Mouse (Mus musculus) forebrain, embryonic 11.5 days (tissue): ENCODE data around the gene Tcte1. TPM values are rescaled to one million over a fixed set of nuclear protein-coding genes. Genes with fewer than 3 reads are reported as not detected.

Experiments used
- ATAC-seq: fragments of 200-750 bp; cut with Nextera tagmentation; replicated peaks from 2 replicates; pipeline ENCODE4 v1.8.0; 2017; ENCODE audit warnings: moderate TSS enrichment; ENCODE audit not compliant: low FRiP score
- DNase-seq: peaks from one replicate; pipeline ENCODE4 v3.0.0-alpha.2; 2017; ENCODE audit warnings: low spot score
- H3K27ac ChIP-seq: fragments of 300-500 bp; sonication (generic); 2 replicates; pipeline ENCODE4 v1.5.1; 2014; ENCODE audit warnings: low read depth, low read length
- H3K27me3 ChIP-seq: fragments of 300-500 bp; sonication (generic); 2 replicates; pipeline ENCODE4 v1.6.1; 2014; ENCODE audit warnings: mild to moderate bottlenecking, low read length, mixed read lengths; ENCODE audit not compliant: control insufficient read depth, insufficient read depth
- H3K36me3 ChIP-seq: fragments of 300-500 bp; sonication (generic); 2 replicates; pipeline ENCODE4 v1.6.1; 2014; ENCODE audit warnings: mild to moderate bottlenecking, low read length, moderate library complexity, mixed read lengths; ENCODE audit not compliant: control insufficient read depth, insufficient read depth
- H3K4me1 ChIP-seq: fragments of 300-500 bp; sonication (generic); replicated peaks from 2 replicates; pipeline ENCODE4 v1.6.1; 2014; ENCODE audit warnings: low read length, mixed read lengths; ENCODE audit not compliant: control insufficient read depth, insufficient read depth
- H3K4me2 ChIP-seq: fragments of 300-500 bp; sonication (generic); 2 replicates; pipeline ENCODE4 v1.6.1; 2014; ENCODE audit warnings: low read depth, mild to moderate bottlenecking, low read length, moderate library complexity, mixed read lengths; ENCODE audit not compliant: severe bottlenecking
- H3K4me3 ChIP-seq: fragments of 300-500 bp; sonication (generic); 2 replicates; pipeline ENCODE4 v1.5.1; 2014; ENCODE audit warnings: low read depth, low read length
- H3K9ac ChIP-seq: fragments of 300-500 bp; sonication (generic); 2 replicates; pipeline ENCODE4 v1.6.1; 2014; ENCODE audit warnings: low read length
- H3K9me3 ChIP-seq: fragments of 300-500 bp; sonication (generic); 2 replicates; pipeline ENCODE4 v1.6.1; 2016; ENCODE audit warnings: low read length, mixed read lengths; ENCODE audit not compliant: control insufficient read depth
- WGBS: fragments of 180-500 bp; shearing (Covaris S2); extraction: QIAGEN DNeasy Blood & Tissue Kit; methylation state at CpG from one replicate; pipeline ENCODE4 v1.1.7; 2014; 5-methylcytosine and 5-hydroxymethylcytosine counted together
- polyA plus RNA-seq: library from polyadenylated mRNA; unstranded; fragments of >200 nt; fragmentation: Nextera tagmentation; extraction: Ambion mirVana; gene quantifications from 2 replicates; pipeline ENCODE4 v1.2.1, GENCODE M21; 2014

The Tcte1 gene
- polyA plus RNA-seq, 1 experiment from 2014 or later = 0.95 TPM

GRCm38 (mm10) chr17:45566360-45567161 is 43.3 kb downstream of the Tcte1 start:
- Histone ChIP-seq H3K36me3 (peaks cover 44% of the 10 kb centered on the region), H3K27me3 (no peaks in the 10 kb centered on the region), H3K27ac (no peak overlapping the region), H3K4me2 (no peak overlapping the region), H3K9ac (no peak overlapping the region), H3K9me3 (no peaks in the 10 kb centered on the region), H3K4me3 (no peak overlapping the region), H3K4me1 (peaks cover 10% of the 10 kb centered on the region; the same call in 1 of the 2 replicates)
- DNase-seq (no peak), ATAC-seq (no peak)
- WGBS = 74% methylated on average over 18 of the region's 18 CpGs

- 41% methylated on average over 4 of the region's 4 CpGs for WGBS
- H3K9ac ChIP-seq = no peak overlapping the region
- H3K27ac ChIP-seq = no peak overlapping the region
- no peaks in the 10 kb centered on the region for H3K27me3 ChIP-seq
- H3K4me1 ChIP-seq = peaks cover 10% of the 10 kb centered on the region; the same call in 1 of the 2 replicates
- DNase-seq (no peak), ATAC-seq (no peak)
- no peak overlapping the region for H3K4me2 ChIP-seq
- no peaks in the 10 kb centered on the region for H3K9me3 ChIP-seq
- no peak overlapping the region for H3K4me3 ChIP-seq
- peaks cover 44% of the 10 kb centered on the region for H3K36me3 ChIP-seq
These were observed 43.9 kb downstream of the Tcte1 start for GRCm38 (mm10) chr17:45567162-45567601.

- no peak for DNase-seq
- Histone ChIP-seq H3K4me2 (no peak overlapping the region), H3K4me3 (no peak overlapping the region), H3K9me3 (no peaks in the 10 kb centered on the region), H3K36me3 (peaks cover 44% of the 10 kb centered on the region), H3K27me3 (no peaks in the 10 kb centered on the region), H3K9ac (no peak overlapping the region), H3K27ac (no peak overlapping the region), H3K4me1 (peaks cover 10% of the 10 kb centered on the region; the same call in 1 of the 2 replicates)
- 88% methylated on average over 12 of the region's 12 CpGs for WGBS
- no peak for ATAC-seq
These were observed 45.8 kb downstream of the Tcte1 start for GRCm38 (mm10) chr17:45568990-45569389.

GRCm38 (mm10) chr17:45569999-45570398 is 46.8 kb downstream of the Tcte1 start:
- Histone ChIP-seq H3K4me2 (no peak overlapping the region), H3K9ac (no peak overlapping the region), H3K36me3 (peaks cover 44% of the 10 kb centered on the region), H3K27me3 (no peaks in the 10 kb centered on the region), H3K4me3 (no peak overlapping the region), H3K4me1 (peaks cover 5% of the 10 kb centered on the region; the same call in 1 of the 2 replicates), H3K9me3 (no peaks in the 10 kb centered on the region), H3K27ac (no peak overlapping the region)
- 91% methylated on average over 4 of the region's 4 CpGs for WGBS
- DNase-seq (no peak), ATAC-seq (no peak)

- H3K4me2 ChIP-seq = peak overlapping the region; percentile 67
- H3K4me1 ChIP-seq = peaks cover 4% of the 10 kb centered on the region; the same call in 1 of the 2 replicates
- H3K36me3 ChIP-seq = peaks cover 37% of the 10 kb centered on the region
- peak overlapping the region; percentile 99 for H3K9ac ChIP-seq
- ATAC-seq (peak; percentile 67), DNase-seq (peak; percentile 92)
- H3K27ac ChIP-seq = peak overlapping the region; percentile 95
- H3K9me3 ChIP-seq = no peaks in the 10 kb centered on the region
- H3K4me3 ChIP-seq = peak overlapping the region; percentile 100
- WGBS = under 1% methylated on average over 57 of the region's 57 CpGs
- no peaks in the 10 kb centered on the region for H3K27me3 ChIP-seq
These were observed 49.2 kb downstream of the Tcte1 start for GRCm38 (mm10) chr17:45572103-45573086.

- H3K27me3 ChIP-seq = no peaks in the 10 kb centered on the region
- peak; percentile 87 for ATAC-seq
- peak within 1 kb of the TSS; percentile 100 for H3K4me3 ChIP-seq
- H3K9me3 ChIP-seq = no peaks in the 10 kb centered on the region
- peaks cover 4% of the 10 kb centered on the region; the same call in 1 of the 2 replicates for H3K4me1 ChIP-seq
- peak within 1 kb of the TSS; percentile 99 for H3K9ac ChIP-seq
- peaks cover 30% of the 10 kb centered on the region for H3K36me3 ChIP-seq
- under 1% methylated on average over 41 of the region's 41 CpGs for WGBS
- H3K4me2 ChIP-seq = peak within 1 kb of the TSS; percentile 67
- peak within 1 kb of the TSS; percentile 95 for H3K27ac ChIP-seq
- DNase-seq = peak; percentile 100
These were observed 50.0 kb downstream of the Tcte1 start, which contains the start of gene Hsp90ab1 for GRCm38 (mm10) chr17:45573087-45573779. TSS of gene Hsp90ab1 (minus strand) at chr17:45573271.

GRCm38 (mm10) chr17:45573780-45574123 is 50.5 kb downstream of the Tcte1 start:
- Histone ChIP-seq H3K4me3 (peak overlapping the region; percentile 100), H3K27ac (peak overlapping the region; percentile 95), H3K36me3 (peaks cover 25% of the 10 kb centered on the region), H3K9ac (peak overlapping the region; percentile 99), H3K9me3 (no peaks in the 10 kb centered on the region), H3K27me3 (no peaks in the 10 kb centered on the region), H3K4me1 (peaks cover 4% of the 10 kb centered on the region; the same call in 1 of the 2 replicates), H3K4me2 (peak overlapping the region; percentile 67)
- ATAC-seq = peak; percentile 63
- WGBS = 0% methylated on average over 15 of the region's 18 CpGs
- peak; percentile 97 for DNase-seq
